Mouse (Mus musculus) heart, adult 9 months (tissue): Measurements from ENCODE around the gene Tmem38b.

ENCODE experiments used
- DNase-seq, 2 experiments: peaks; one replicate each; pipeline ENCODE4 v3.0.0; 2022; ENCODE audit warnings: low spot score in 2 of 2

The Tmem38b gene

GRCm38 (mm10) chr4:53830016-53830415, 4.2 kb downstream of the Tmem38b start:
- DNase-seq, result no peak

- DNase-seq, result no peak
Measured at GRCm38 (mm10) chr4:53830579-53830978, 4.7 kb downstream of the Tmem38b start.

GRCm38 (mm10) chr4:53832321-53832720, 6.5 kb downstream of the Tmem38b start:
- DNase-seq, result peak in 1 of 2 experiments; percentile 20

- DNase-seq, result no peak
Measured at GRCm38 (mm10) chr4:53836978-53837377, 11.1 kb downstream of the Tmem38b start.

- DNase-seq, result peak in 1 of 2 experiments; percentile 41
Measured at GRCm38 (mm10) chr4:53840158-53840870, 14.5 kb downstream of the Tmem38b start.

DNA sequence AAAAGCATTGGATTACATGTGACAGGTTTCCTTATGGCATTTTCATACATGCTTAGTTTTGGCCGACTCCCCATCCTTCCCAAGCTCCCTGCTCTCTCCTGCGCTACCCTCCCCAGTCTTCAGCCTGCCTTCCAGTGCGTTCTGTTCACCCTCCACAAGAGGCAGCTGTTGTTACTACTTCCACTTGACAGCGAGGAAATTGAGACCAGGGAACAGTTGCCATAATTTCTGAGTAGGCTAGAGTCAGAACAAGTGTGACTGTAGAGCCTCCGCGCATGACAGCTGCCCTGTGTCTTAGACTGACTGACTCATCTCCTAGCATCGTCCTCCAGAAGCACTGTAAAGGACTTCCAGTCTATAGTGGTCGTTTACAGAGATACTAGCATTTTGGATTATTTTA, 17.7 kb downstream of the Tmem38b start:
- DNase-seq, result no peak

DNA sequence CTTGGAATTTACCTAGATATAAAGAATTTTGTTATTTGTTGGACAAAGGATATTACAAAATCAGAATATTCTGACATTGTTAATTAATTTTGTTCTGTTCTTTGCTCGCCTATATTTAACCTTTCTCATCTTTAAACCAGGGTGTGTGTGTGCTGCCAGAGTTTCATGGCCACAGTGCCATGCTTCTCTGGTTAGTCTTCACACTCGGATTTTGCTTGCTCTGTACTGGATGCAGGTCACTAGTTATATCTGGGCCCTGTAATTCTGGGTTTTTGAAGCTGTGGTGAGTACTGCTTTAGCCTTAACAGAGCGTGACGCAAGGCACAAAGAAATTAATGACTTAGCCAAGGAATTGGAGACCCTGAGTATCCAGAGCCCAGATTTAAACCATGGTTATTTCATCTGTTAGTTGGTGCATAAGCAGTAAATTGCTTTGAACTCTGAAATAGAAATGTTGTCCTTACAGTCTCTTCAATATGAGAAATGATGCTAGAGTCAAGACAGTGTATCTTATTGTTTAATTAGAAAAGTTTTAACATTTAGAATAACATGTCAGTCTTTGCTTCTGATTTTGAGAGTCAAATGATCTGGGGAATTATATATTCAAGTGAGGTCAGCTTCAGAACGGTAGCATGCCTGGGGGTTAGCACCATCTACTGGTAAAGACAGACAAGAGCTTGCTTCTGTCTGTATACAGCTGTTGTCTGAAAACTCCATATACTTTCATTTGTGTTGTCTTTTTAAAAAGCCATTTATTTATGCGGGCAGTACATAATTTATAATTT, 19.2 kb downstream of the Tmem38b start:
- peak in 1 of 2 experiments; percentile 23 for DNase-seq

DNA sequence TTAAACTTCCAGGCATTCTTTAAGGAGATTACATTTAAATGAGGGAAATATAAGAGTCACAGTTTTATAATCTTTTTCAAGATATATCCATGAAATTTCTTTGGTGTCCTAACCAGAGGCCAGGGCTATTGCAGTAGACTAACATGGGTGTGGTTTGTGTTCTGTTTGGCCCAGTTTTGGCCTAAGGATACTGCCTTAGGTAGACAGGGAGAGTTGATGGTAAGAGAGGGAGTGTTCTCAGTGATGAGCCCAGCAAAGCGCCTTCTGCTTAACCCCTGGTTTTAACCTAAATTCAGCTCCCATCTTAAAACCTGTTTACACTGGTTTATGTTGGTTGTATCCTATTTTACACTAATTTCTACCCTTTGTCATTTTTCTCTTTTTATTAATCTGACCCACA, 19.8 kb downstream of the Tmem38b start:
- no peak for DNase-seq

DNA sequence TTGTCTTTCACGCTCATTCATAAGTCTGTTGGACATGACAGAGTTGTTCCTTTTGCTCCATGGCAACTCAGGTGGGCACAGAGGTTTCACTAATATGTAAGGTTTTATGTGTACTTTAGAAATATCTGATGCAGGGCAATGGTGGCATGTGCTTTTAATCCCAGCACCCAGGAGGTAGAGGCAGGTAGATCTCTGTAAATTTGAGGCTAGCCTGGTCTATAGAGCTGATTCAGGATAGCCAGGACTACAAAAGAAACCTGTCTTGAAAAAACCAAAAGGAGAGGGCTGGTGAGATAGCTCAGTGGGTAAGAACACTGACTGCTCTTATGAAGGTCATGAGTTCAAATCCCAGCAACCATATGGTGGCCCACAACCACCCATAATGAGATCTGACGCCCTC, 20.5 kb downstream of the Tmem38b start:
- DNase-seq, result no peak

- no peak for DNase-seq
Measured at GRCm38 (mm10) chr4:53847541-53847940, 21.7 kb downstream of the Tmem38b start.

DNA sequence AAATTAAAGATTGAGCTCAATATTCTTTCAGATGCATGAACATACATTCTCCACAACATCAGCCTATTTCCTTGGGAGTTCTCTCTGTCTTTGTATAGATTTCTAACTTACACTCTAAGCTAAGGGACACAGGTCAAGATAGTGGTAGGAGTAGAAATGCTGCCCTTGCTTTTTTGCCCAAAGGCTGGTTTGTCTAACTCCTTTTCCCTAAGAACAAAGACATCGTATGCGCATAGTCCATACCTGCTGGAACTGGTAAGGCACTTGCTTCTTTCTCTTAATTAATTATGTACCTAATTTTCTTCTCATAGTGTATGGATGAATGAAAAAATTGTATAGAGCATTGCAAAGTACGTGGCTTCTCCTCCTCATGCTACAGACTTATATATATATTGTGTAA, 22.5 kb downstream of the Tmem38b start:
- no peak for DNase-seq

GRCm38 (mm10) chr4:53848816-53849215, 23.0 kb downstream of the Tmem38b start:
- no peak for DNase-seq

DNA sequence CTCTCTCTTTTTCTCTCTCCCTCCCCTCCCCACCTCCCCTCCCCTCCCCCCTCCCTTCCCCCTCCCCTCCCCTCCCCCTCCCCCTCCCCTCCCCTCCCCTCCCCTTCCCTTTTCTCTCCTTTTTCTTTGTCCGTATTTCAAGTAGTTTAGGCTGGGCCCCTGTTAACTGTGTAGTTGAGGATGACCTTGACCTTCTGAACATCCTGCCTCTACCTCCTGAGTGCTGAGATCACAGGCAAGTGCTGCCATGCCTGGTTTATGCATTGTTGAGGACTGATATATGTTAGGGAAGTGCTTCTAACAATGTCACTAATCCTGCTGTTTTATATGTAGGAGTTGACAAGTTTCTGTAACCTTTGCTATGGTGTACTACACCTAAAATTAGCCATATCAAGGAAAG, 24.0 kb downstream of the Tmem38b start:
- no peak for DNase-seq

GRCm38 (mm10) chr4:53853333-53853732, 27.5 kb downstream of the Tmem38b start:
- no peak for DNase-seq

DNA sequence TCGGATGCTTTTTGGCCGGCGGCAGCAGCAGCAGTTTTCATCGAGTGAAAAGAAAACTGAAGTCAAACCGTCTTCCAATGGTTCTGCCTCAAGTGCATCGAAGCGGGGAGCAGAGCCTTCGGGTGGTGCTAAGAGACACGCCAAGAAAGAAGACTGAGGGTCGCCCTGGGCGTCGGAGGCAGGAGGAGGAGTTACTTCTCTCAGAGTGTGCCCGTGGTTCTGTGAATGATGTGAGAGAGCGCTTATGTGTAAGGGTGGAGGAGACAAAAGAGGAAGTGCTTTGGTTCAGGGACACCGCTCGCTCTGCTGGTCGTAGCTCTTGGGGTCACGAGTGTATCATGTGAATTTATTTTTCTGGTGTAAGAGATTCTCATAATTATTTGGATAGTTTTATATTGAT, 34.1 kb downstream of the Tmem38b start:
- DNase-seq, result no peak

- DNase-seq, result no peak
Measured at GRCm38 (mm10) chr4:53862101-53862500, 36.3 kb downstream of the Tmem38b start.

GRCm38 (mm10) chr4:53864098-53864820, 38.4 kb downstream of the Tmem38b start:
- no peak for DNase-seq

- DNase-seq, result no peak
Measured at GRCm38 (mm10) chr4:53866459-53866858, 40.6 kb downstream of the Tmem38b start.

DNA sequence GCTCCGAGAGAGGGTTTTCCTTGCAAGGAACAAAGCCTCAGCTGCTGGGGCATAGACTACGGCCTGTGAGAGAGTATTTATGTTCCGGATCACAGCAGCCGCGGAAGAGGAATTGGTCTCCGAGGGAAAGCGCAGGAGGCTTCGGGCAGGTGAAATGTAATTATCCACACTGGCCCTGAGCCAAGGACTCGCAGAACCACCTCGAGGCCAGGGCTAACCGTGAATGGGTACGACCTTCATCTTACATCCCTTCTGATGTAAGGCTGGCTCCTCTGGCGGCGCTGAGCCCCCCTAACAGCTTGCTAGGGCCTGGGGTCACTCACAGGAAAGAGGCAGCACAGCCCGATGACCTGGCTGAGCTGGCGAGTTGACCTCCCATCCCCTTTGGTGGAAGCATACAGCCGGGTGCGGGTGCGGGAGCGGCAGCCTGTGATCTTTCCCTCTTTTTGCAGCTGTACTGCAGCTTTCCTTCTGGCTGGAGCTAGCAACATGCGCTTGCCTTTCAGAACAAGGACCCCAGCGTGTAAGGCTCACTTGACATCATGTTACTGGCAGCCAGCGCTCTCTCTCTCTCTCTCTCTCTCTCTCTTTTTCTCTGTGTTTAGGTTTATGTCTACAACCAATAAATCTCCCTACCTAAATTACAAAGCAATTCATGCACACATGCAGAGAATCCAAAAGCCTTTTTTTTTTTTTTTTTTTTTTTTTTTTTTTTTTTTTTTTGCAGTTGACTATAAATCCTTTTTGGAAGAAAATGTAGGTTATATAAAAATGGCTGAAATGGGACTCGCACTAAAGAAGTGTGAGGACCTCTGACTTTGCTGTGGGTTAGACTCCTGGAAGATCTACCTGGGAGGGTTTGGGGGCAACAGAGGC, 52.9 kb downstream of the Tmem38b start:
- no peak for DNase-seq

- DNase-seq, result peak; percentile 3 to 4
Measured at GRCm38 (mm10) chr4:53882921-53883682, 57.3 kb downstream of the Tmem38b start.
